Mouse (Mus musculus) retina, postnatal 7 days (tissue): ENCODE measurements around the gene Itgb8.

Experiments
- DNase-seq: peaks from one replicate; pipeline ENCODE4 v3.0.0-alpha.2; 2012; ENCODE audit warnings: low read depth, low spot score

The Itgb8 gene

GRCm38 (mm10) chr12:119209384-119210072 is 29.1 kb downstream of the Itgb8 start:
- DNase-seq, result no peak

GRCm38 (mm10) chr12:119207464-119207801 is 31.2 kb downstream of the Itgb8 start:
- no peak for DNase-seq

GRCm38 (mm10) chr12:119206711-119207463 is 31.7 kb downstream of the Itgb8 start:
- no peak for DNase-seq

- no peak for DNase-seq
Measured at GRCm38 (mm10) chr12:119204411-119204810, 34.2 kb downstream of the Itgb8 start.

- no peak for DNase-seq
Measured at GRCm38 (mm10) chr12:119202766-119203165, 35.8 kb downstream of the Itgb8 start.

GRCm38 (mm10) chr12:119195145-119195544 is 43.5 kb downstream of the Itgb8 start:
- DNase-seq, result no peak

GRCm38 (mm10) chr12:119189814-119190213 is 48.8 kb downstream of the Itgb8 start:
- no peak for DNase-seq

GRCm38 (mm10) chr12:119185441-119185840 is 53.2 kb downstream of the Itgb8 start:
- DNase-seq, result no peak

GRCm38 (mm10) chr12:119182215-119182924 is 56.2 kb downstream of the Itgb8 start:
- DNase-seq, result no peak

GRCm38 (mm10) chr12:119176017-119176416 is 62.6 kb downstream of the Itgb8 start:
- no peak for DNase-seq

- no peak for DNase-seq
Measured at GRCm38 (mm10) chr12:119169828-119170539, 68.6 kb downstream of the Itgb8 start.

- no peak for DNase-seq
Measured at GRCm38 (mm10) chr12:119169143-119169542, 69.5 kb downstream of the Itgb8 start.

- DNase-seq, result no peak
Measured at GRCm38 (mm10) chr12:119165115-119165514, 73.5 kb downstream of the Itgb8 start.

- peak; percentile 27 for DNase-seq
Measured at GRCm38 (mm10) chr12:119164672-119165071, 73.9 kb downstream of the Itgb8 start.

- DNase-seq, result no peak
Measured at GRCm38 (mm10) chr12:119164176-119164575, 74.4 kb downstream of the Itgb8 start.

GRCm38 (mm10) chr12:119160786-119161185 is 77.8 kb downstream of the Itgb8 start:
- DNase-seq, result no peak

- no peak for DNase-seq
Measured at GRCm38 (mm10) chr12:119159254-119159933, 79.2 kb downstream of the Itgb8 start.

- no peak for DNase-seq
Measured at GRCm38 (mm10) chr12:119157686-119158085, 80.9 kb downstream of the Itgb8 start.

GRCm38 (mm10) chr12:119157068-119157467 is 81.5 kb downstream of the Itgb8 start:
- DNase-seq, result no peak

GRCm38 (mm10) chr12:119155566-119155965 is 83.0 kb downstream of the Itgb8 start:
- no peak for DNase-seq

- DNase-seq, result no peak
Measured at GRCm38 (mm10) chr12:119150956-119151355, 87.6 kb downstream of the Itgb8 start.
